Mouse (Mus musculus) kidney, embryonic 15.5 days (tissue): Measurements from ENCODE around the gene Aff1. TPM values are rescaled to one million over a fixed set of nuclear protein-coding genes. Genes with fewer than 3 reads are reported as not detected.

Experiments used
- ATAC-seq: fragments of 200-750 bp; cut with Nextera tagmentation; replicated peaks from 2 replicates; pipeline ENCODE4 v1.8.0; 2017; ENCODE audit warnings: moderate TSS enrichment; ENCODE audit not compliant: low FRiP score
- H3K27ac ChIP-seq: fragments of 300-500 bp; sonication (generic); 2 replicates; pipeline ENCODE4 v1.5.1; 2015; ENCODE audit warnings: mild to moderate bottlenecking, inconsistent platforms
- H3K27me3 ChIP-seq: fragments of 300-500 bp; sonication (generic); 2 replicates; pipeline ENCODE4 v1.6.1; 2015; ENCODE audit warnings: inconsistent platforms
- H3K36me3 ChIP-seq: fragments of 300-500 bp; sonication (generic); 2 replicates; pipeline ENCODE4 v1.6.1; 2015; ENCODE audit warnings: inconsistent platforms
- H3K4me1 ChIP-seq: fragments of 300-500 bp; sonication (generic); 2 replicates; pipeline ENCODE4 v1.6.1; 2015; ENCODE audit warnings: inconsistent platforms
- H3K4me2 ChIP-seq: fragments of 300-500 bp; sonication (generic); 2 replicates; pipeline ENCODE4 v1.6.1; 2015; ENCODE audit warnings: moderate library complexity, mild to moderate bottlenecking, inconsistent platforms
- H3K4me3 ChIP-seq: fragments of 300-500 bp; sonication (generic); replicated peaks from 2 replicates; pipeline ENCODE4 v1.5.1; 2015; ENCODE audit warnings: mild to moderate bottlenecking, inconsistent platforms
- H3K9ac ChIP-seq: fragments of 300-500 bp; sonication (generic); 2 replicates; pipeline ENCODE4 v1.6.1; 2015; ENCODE audit warnings: mild to moderate bottlenecking, inconsistent platforms
- H3K9me3 ChIP-seq: fragments of 300-500 bp; sonication (generic); replicated peaks from 2 replicates; pipeline ENCODE4 v1.6.1; 2016; ENCODE audit warnings: inconsistent platforms
- WGBS: fragments of 180-500 bp; shearing (Covaris S2); methylation state at CpG from one replicate; pipeline ENCODE4 v1.1.7; 2015; ENCODE audit warnings: mixed read lengths; 5-methylcytosine and 5-hydroxymethylcytosine counted together
- polyA plus RNA-seq: library from polyadenylated mRNA; unstranded; fragments of >200 nt; fragmentation: Nextera tagmentation; extraction: Ambion mirVana; gene quantifications from 2 replicates; pipeline ENCODE4 v1.2.1, GENCODE M21; 2015

Gene Aff1
- polyA plus RNA-seq, 1 experiment from 2014 or later, result 12.3 TPM

DNA sequence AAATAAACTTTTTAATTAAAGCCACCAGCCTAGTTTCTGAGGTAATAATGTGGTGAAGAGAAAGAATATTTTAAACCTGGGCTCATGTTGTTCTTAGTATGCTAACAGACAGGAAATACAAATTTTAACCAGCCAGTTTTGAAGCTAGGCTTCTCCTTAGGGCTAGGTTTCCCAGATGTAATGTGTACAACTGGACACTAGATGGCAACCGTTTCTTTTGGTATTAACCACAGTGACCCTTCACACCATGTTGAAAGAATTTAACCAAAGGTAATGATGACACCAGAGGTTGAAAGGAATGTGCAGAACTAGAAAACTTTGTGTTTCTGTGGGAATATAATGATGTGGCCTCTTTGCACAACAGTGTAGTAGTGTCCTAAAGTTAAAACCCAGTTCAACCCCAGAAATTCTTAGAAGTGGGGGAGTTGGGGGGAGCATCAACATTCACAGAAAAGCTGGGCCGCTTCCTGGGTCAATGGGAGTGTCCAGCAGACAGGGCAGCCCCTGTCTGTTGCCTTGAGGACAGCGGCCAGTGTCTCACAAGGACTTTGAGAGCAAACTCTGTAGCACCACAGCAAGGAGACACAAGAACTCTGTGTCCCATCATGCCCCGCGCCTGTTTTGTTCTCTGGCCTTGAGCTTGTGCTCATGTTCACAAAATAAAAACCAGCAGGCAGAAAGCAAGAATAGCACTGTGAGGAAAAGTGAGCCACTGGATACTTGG lies 164.3 kb downstream of the Aff1 start:
- 0 out of 2 replicates have a peak overlapping the region, but pooled peaks have one; percentile 37 for H3K27ac ChIP-seq
- H3K9ac ChIP-seq, result no peak overlapping the region
- WGBS, result 54% methylated on average over 5 of the region's 5 CpGs
- H3K9me3 ChIP-seq, result no peaks in the 10 kb centered on the region
- H3K4me3 ChIP-seq, result no peak overlapping the region
- H3K4me2 ChIP-seq, result no peak overlapping the region
- ATAC-seq, result peak; percentile 64; the same call in 1 of the 2 replicates
- H3K4me1 ChIP-seq, result peaks cover 5% of the 10 kb centered on the region; the same call in 1 of the 2 replicates
- H3K36me3 ChIP-seq, result peaks cover 19% of the 10 kb centered on the region
- H3K27me3 ChIP-seq, result no peaks in the 10 kb centered on the region

DNA sequence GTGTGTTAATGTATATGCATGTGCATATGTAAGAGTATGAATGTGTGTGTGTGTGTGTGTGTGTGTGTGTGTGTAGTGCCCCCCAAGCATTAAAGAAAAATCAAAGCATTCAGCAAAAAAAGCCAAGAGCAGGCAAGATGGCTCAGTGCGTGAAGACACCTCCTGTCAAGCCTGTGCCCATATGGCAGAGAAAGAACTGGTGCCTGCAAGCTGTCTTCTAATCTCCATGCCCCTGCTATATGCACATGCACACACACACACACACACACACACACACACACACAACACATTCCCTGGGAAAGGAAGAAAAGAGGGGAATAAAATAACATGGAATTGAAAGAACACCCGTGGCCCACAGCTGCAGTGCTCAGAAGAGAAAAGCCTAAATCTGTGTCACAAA lies 165.0 kb downstream of the Aff1 start:
- H3K4me3 ChIP-seq, result no peak overlapping the region
- H3K36me3 ChIP-seq, result peaks cover 12% of the 10 kb centered on the region
- H3K27ac ChIP-seq, result no peak overlapping the region
- ATAC-seq, result no peak
- H3K9ac ChIP-seq, result no peak overlapping the region
- H3K9me3 ChIP-seq, result no peaks in the 10 kb centered on the region
- no peaks in the 10 kb centered on the region for H3K27me3 ChIP-seq
- WGBS, result 94% methylated on average over 2 of the region's 2 CpGs
- H3K4me2 ChIP-seq, result no peak overlapping the region
- H3K4me1 ChIP-seq, result peaks cover 5% of the 10 kb centered on the region; the same call in 1 of the 2 replicates

DNA sequence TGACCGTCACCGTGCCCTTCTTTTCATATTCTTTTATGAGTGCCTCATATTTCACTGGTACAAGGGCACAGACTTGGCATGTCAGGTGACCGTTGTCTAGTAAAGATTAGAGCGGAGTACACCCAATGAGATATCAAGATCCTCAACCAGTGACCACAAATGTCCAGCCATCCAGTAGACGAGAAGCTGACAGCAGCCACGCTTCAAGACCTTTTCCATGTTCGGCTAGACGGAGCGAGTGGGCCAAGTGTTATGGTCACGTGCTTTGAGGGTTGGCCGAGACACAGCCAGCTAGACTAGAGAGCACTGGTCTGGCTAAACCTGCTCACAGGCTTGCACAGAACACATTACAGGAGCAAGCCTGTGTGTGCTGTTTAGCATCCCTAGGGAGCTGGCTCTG lies 168.4 kb downstream of the Aff1 start:
- no peak overlapping the region for H3K4me3 ChIP-seq
- ATAC-seq, result no peak
- WGBS, result 91% methylated on average over 11 of the region's 11 CpGs

DNA sequence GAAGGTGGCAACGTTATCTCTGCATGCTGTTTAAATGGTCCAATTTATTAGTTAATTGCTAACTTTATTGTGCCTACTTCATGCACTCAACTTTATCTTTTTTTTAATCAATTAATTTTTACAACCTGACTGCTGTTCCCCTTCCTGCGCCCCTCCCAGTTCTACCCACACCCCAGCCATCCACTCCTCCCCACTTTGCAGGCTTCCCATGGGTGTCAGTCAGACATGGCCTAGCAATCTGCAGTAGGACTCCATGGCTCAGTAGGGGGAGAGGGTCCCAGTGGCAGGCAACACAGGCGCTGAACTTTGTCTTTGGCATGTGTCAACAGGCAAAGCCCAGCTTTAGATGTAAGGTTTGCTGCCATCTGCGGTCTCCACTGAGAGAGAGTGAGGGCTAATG lies 171.6 kb downstream of the Aff1 start:
- peaks cover 4% of the 10 kb centered on the region; the same call in 1 of the 2 replicates for H3K4me1 ChIP-seq
- no peak for ATAC-seq
- WGBS, result 88% methylated on average over 4 of the region's 4 CpGs

More for the DNA sequence above, 168.4 kb downstream of the Aff1 start:
- no peaks in the 10 kb centered on the region for H3K27me3 ChIP-seq
- H3K4me1 ChIP-seq, result peaks cover 5% of the 10 kb centered on the region; the same call in 1 of the 2 replicates
- no peaks in the 10 kb centered on the region for H3K9me3 ChIP-seq
- no peak overlapping the region for H3K4me2 ChIP-seq
- H3K27ac ChIP-seq, result no peak overlapping the region
- no peak overlapping the region for H3K9ac ChIP-seq
- H3K36me3 ChIP-seq, result peaks cover 6% of the 10 kb centered on the region; the same call in 1 of the 2 replicates

DNA sequence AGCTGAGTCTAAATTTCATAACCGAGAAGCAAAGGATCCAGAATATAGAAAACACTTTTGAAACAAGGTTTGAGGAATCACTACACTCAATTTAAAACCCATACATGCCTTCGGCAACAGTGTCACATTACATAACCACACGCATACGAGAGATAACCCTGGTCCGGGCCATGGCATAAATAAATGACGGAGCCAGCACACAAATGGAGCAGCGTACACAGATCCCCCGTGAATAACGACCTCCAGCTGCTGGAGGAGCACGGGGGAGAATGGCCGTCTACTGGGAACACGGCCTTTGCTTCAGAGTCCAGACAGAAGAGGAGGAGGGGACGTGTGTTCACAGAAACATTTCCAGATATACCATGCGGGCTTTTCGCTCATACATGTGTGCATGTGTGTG lies 197.6 kb downstream of the Aff1 start:
- H3K36me3 ChIP-seq, result no peaks in the 10 kb centered on the region
- H3K27ac ChIP-seq, result no peak overlapping the region
- no peak overlapping the region for H3K4me2 ChIP-seq
- H3K27me3 ChIP-seq, result no peaks in the 10 kb centered on the region
- WGBS, result 51% methylated on average over 15 of the region's 15 CpGs
- no peaks in the 10 kb centered on the region for H3K9me3 ChIP-seq
- no peak overlapping the region for H3K4me3 ChIP-seq
- H3K9ac ChIP-seq, result no peak overlapping the region
- H3K4me1 ChIP-seq, result peaks cover 19% of the 10 kb centered on the region
- peak; percentile 49; the same call in 1 of the 2 replicates for ATAC-seq

More for the DNA sequence above, 171.6 kb downstream of the Aff1 start:
- peaks cover 21% of the 10 kb centered on the region for H3K36me3 ChIP-seq
- no peak overlapping the region for H3K4me2 ChIP-seq
- H3K27ac ChIP-seq, result no peak overlapping the region
- H3K27me3 ChIP-seq, result no peaks in the 10 kb centered on the region
- H3K4me3 ChIP-seq, result no peak overlapping the region
- H3K9ac ChIP-seq, result no peak overlapping the region
- no peaks in the 10 kb centered on the region for H3K9me3 ChIP-seq

DNA sequence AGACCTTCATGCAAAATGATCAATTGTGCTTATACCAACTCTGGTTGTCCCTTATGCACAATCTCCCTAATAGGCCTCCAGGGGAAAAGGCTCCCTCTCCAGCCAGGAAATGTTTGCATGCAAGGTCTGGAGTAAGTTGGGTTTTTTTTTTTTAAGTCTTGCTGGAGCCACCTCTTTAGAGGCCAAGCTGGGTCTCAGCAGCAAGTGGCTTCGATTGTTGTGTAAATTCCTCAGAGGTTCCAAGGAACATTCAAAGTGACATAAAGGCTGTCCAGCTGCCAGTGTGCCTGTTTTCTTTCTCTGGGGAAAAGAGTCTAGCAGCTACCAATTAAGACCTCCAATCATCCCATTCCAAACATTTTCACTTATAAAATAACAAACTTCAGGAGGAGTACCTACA lies 206.1 kb downstream of the Aff1 start:
- no peak for ATAC-seq
- Histone ChIP-seq H3K27ac (no peak overlapping the region), H3K9ac (no peak overlapping the region), H3K36me3 (no peaks in the 10 kb centered on the region), H3K27me3 (no peaks in the 10 kb centered on the region), H3K4me2 (no peak overlapping the region), H3K4me3 (no peak overlapping the region), H3K9me3 (no peaks in the 10 kb centered on the region), H3K4me1 (no peaks in the 10 kb centered on the region)
- WGBS, result 11% methylated on average over 1 of the region's 1 CpGs

Other genes starting within 250 kb of the Aff1 start
- 0.19 and 0.32 TPM in 2 replicates for gene Slc10a6, start 63.0 kb upstream of the Aff1 start, polyA plus RNA-seq
- gene 1700016H13Rik, start 36.4 kb upstream of the Aff1 start, polyA plus RNA-seq, result 0.22 TPM in 1 of 2 replicates, not detected in the other
- 11.0 and 11.7 TPM in 2 replicates for gene Klhl8, start 218.9 kb downstream of the Aff1 start, polyA plus RNA-seq